Mouse (Mus musculus) limb, embryonic 10.5 days (tissue): ENCODE data around the gene Aim2. TPM values are rescaled to one million over a fixed set of nuclear protein-coding genes. Genes with fewer than 3 reads are reported as not detected.
"Not testable (repeated sequence)": the region's sequence is repeated elsewhere in the genome, so short reads cannot be mapped to it uniquely, and the experiment has no call there.

Source experiments
- DNase-seq: peaks from one replicate; pipeline ENCODE4 v3.0.0-alpha.2; 2017; ENCODE audit warnings: low spot score
- H3K27ac ChIP-seq: fragments of 300-500 bp; sonication (generic); 2 replicates; pipeline ENCODE4 v1.5.1; 2016; ENCODE audit warnings: mild to moderate bottlenecking
- H3K27me3 ChIP-seq: fragments of 300-500 bp; sonication (generic); 2 replicates; pipeline ENCODE4 v1.6.1; 2016; ENCODE audit warnings: low read depth, mild to moderate bottlenecking; ENCODE audit not compliant: poor library complexity, severe bottlenecking
- H3K36me3 ChIP-seq: fragments of 300-500 bp; sonication (generic); 2 replicates; pipeline ENCODE4 v1.6.1; 2016; ENCODE audit warnings: mild to moderate bottlenecking, moderate library complexity
- H3K4me1 ChIP-seq: fragments of 300-500 bp; sonication (generic); 2 replicates; pipeline ENCODE4 v1.6.1; 2016
- H3K4me3 ChIP-seq: fragments of 300-500 bp; sonication (generic); 2 replicates; pipeline ENCODE4 v1.5.1; 2016; ENCODE audit warnings: mild to moderate bottlenecking, moderate library complexity
- H3K9me3 ChIP-seq: fragments of 300-500 bp; sonication (generic); replicated peaks from 2 replicates; pipeline ENCODE4 v1.6.1; 2016; ENCODE audit warnings: mild to moderate bottlenecking
- WGBS: fragments of 180-500 bp; shearing (Covaris S2); methylation state at CpG from one replicate; pipeline ENCODE4 v1.1.7; 2016; 5-methylcytosine and 5-hydroxymethylcytosine counted together
- polyA plus RNA-seq: library from polyadenylated mRNA; unstranded; fragments of >200 nt; fragmentation: Nextera tagmentation; extraction: Ambion mirVana; gene quantifications from 2 replicates; pipeline ENCODE4 v1.2.1, GENCODE M21; 2016

The Aim2 gene
- polyA plus RNA-seq: 1.1 and 2.5 TPM in 2 replicates

DNA sequence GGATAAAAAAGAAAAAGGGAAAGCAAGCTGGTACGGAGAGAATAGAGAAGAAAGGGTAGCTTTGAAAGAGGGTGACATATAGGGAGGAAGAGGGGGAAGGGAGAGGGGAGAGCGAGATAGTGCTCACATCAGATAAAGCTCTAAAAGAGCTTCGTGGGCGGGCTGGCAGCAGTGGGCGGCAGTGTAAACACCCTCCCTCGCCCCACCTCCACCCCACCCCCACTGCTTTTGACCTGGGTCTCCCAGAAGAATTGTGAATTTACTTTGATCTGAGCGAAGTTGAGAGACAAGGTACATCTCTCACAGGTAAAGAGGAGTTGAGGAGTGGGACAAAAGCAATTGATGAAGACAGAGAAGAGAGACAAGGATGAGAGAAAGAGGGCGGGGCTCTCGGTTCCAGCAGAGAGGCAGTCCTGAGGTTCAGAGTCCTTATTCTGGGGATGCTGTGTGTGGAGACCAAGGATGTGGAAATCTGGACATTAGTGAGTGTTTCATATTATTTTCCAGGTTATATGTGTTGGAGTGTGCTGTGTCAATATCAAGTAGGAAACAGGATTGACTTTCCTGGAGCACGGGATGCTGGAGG, at the start of gene Aim2:
TSS of gene Aim2 (plus strand) at position 508 of the 586 bp plus-strand sequence.
- peak within 1 kb of the TSS; percentile 63 for H3K27ac ChIP-seq
- H3K4me3 ChIP-seq: peak within 1 kb of the TSS; percentile 40
- 14% methylated on average over 10 of the region's 10 CpGs for WGBS
- no peaks in the 10 kb centered on the region for H3K36me3 ChIP-seq
- DNase-seq: no peak
- peaks cover 13% of the 10 kb centered on the region for H3K4me1 ChIP-seq
- no peaks in the 10 kb centered on the region for H3K9me3 ChIP-seq
- no peaks in the 10 kb centered on the region for H3K27me3 ChIP-seq

DNA sequence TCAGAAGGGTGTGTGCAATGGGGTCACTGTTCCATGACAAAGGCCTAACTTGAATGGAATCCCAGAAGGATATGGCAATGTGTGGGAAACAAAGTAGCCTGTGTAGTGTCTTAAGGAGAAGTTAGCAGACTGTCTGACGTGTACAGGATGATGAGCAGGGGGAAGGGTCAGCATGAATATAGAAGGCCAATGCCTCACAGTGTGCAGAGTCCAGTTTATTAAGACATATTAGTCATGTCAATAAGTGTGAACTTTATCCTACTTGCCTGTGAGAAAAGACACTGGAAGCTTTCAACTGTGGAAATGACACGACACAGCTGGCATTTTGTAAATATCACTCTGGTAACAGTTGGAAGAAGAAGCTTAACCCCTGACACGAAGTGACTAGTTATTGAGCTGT, 47.9 kb upstream of the Aim2 start:
- H3K4me1 ChIP-seq, H3K9me3 ChIP-seq, DNase-seq, H3K27ac ChIP-seq, H3K27me3 ChIP-seq, H3K4me3 ChIP-seq, H3K36me3 ChIP-seq: not testable (repeated sequence)
- 70% methylated on average over 3 of the region's 3 CpGs for WGBS

DNA sequence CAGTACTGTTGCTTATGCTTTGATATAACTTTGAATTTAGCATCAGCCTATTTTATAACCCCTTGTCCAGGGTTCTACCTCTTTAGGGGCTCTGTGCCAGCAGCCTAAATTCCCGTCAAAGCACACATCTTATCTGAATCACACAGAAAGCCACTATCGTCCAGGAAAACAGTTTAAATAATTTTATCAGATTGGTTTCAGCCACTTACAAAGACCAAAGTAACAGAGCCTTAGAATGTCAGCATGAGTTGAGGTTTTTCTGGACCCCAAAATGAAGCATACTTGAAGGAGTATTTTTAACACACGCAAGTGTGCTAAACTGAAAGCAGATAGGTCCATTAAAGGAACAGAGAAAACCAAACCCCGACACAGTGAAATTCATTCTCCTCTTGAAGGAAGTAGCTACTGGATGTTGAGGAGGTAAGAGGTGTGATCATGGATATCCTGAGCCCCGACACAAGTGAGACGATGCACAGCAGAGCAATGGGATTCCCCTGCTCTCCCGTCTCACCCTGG, 37.1 kb upstream of the Aim2 start:
- not testable (repeated sequence) for H3K36me3 ChIP-seq, DNase-seq, H3K4me1 ChIP-seq, H3K9me3 ChIP-seq, H3K4me3 ChIP-seq, H3K27me3 ChIP-seq, H3K27ac ChIP-seq
- 88% methylated on average over 7 of the region's 7 CpGs for WGBS

DNA sequence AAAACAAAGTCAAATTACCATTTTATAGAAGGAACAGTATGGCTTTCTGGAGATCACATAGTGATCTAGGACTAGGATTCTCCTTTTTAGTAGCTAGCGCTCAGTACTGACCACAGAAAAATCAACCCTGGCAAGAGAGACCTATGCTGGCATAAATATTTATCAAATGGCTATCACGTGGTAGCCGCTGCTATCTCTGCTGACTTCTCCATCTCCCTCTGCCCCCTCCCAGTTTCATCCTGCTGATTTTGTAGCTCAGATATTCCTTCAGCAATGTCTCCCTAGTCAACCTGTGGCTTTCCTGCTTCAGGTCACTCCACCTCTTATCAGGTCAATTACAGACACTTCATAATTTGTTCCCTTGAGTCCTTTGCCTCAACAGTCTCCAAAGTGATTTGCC, 35.0 kb upstream of the Aim2 start:
- DNase-seq: no peak
- no peaks in the 10 kb centered on the region for H3K27me3 ChIP-seq
- WGBS: 88% methylated on average over 3 of the region's 3 CpGs
- H3K9me3 ChIP-seq: no peaks in the 10 kb centered on the region
- no peaks in the 10 kb centered on the region for H3K4me1 ChIP-seq
- no peak overlapping the region for H3K4me3 ChIP-seq
- H3K27ac ChIP-seq: no peak overlapping the region
- no peaks in the 10 kb centered on the region for H3K36me3 ChIP-seq

DNA sequence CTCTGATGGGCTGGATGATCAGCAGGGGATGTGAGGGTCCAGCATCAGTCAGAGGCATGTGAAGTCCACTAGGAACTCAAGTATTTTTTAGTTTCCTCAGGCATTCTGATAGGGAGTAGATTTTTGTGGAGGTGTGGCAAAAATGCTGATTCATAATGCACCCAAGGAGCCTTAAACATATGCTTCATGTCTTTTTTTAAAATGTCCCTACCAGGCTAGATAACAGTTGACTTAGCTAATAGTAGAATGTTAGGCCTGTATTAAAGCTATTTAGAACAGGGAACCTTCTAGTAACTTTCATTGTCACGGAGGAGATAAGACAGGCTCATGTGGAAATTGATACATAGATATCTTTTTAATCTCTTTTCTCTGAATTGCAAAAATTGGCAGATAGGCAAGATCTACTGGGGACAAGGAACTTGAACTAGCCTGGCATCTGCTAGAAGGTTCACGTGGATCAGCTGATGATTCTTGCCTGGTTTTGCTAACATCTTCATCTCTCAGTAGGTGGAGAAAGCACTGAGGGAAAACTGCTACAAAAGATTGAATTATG, 32.7 kb upstream of the Aim2 start:
- WGBS: 92% methylated on average over 2 of the region's 2 CpGs
- H3K4me1 ChIP-seq: no peaks in the 10 kb centered on the region
- DNase-seq: no peak
- no peak overlapping the region for H3K27ac ChIP-seq
- no peaks in the 10 kb centered on the region for H3K36me3 ChIP-seq
- no peaks in the 10 kb centered on the region for H3K9me3 ChIP-seq
- no peaks in the 10 kb centered on the region for H3K27me3 ChIP-seq
- no peak overlapping the region for H3K4me3 ChIP-seq

DNA sequence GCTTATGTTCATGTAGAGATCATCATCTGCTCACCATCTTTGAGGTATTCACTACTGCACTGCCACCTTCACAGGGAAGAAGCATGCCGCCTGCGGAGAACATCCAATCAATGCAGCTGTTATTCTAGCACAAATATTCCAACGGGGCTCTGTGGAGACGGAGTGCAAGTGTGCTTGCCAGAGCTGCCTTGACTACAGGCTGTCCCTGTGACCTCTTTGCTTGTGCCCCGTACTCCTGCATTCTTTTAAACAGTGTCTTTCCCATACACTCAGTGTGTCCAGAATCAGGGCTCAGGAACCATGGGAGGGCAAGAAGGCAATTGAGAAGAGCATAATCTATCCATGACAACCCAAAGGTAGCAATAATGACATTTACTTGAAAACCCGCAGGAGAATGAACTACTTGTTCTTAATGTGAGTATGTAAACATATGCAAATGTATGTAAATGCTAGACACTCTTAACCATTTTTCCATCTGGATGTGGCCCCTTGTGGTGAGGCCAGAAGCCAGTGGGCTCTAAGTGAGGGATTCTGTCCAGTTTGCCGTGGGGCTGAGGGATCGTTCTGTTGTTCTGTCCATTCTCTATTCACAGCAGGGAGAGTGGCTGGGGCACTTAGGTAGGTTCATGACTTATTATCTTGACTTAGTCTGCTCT, 29.0 kb upstream of the Aim2 start:
- H3K27me3 ChIP-seq: no peaks in the 10 kb centered on the region
- no peaks in the 10 kb centered on the region for H3K36me3 ChIP-seq
- H3K4me1 ChIP-seq: no peaks in the 10 kb centered on the region
- H3K4me3 ChIP-seq: no peak overlapping the region
- no peaks in the 10 kb centered on the region for H3K9me3 ChIP-seq
- no peak overlapping the region for H3K27ac ChIP-seq
- 83% methylated on average over 8 of the region's 8 CpGs for WGBS
- no peak for DNase-seq

DNA sequence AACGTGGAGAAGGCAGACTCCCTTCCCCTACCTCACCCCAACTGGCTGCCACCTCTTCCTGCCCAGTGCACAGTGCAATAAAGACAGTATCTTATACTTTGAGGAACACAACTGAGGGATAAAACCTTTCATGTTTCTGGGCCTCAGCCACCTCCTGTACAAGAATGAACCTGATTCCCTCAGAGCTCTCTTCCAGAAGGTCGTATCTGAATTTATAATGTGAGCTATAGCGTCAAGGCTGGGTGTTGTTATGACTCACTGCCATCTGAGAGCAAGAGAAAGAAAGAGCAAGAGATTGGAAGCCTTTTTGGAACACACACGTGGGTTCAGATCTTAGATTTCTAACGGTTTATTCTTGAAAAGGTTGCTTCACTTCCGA, 28.4 kb upstream of the Aim2 start:
- Histone ChIP-seq H3K27ac (no peak overlapping the region), H3K27me3 (no peaks in the 10 kb centered on the region), H3K36me3 (no peaks in the 10 kb centered on the region), H3K4me1 (no peaks in the 10 kb centered on the region), H3K4me3 (no peak overlapping the region), H3K9me3 (no peaks in the 10 kb centered on the region)
- DNase-seq: no peak
- 72% methylated on average over 6 of the region's 6 CpGs for whole genome bisulfite sequencing

DNA sequence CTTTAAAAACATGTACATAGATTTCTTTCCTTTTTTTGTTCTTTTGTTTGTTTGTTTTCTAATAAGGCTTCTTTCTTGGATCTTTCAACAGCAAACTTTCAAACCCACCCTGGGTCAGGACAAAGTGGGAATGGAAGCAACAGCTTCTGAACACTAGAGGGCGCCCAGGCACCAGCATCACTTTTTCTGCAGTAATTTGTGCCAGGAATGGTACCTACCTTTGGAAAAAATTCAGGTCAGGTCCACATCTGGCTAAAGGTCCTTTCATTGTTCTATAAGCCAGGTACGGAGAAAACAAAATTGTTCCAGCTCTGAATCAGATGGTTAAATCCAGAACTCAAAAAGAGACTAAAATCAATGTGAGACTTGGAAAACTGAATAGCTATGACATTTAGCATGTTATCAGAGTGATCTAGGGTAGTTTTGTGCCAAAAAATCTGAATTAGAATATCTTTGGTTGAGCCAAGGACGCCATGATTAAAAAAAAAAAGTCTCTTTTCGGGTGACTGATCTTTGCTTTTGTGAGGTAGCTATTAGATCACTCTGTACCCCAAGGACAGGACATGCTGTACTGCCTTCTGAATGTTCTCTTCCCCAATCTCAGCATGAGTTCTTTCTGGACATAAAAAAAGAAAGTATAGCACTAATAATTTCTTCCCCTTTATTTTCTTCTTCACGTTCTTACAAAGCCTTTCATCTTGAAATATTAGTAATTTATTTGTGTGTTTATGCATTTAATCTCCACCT, 26.7 kb upstream of the Aim2 start:
- H3K4me3 ChIP-seq: no peak overlapping the region
- no peak overlapping the region for H3K27ac ChIP-seq
- no peaks in the 10 kb centered on the region for H3K4me1 ChIP-seq
- 39% methylated on average over 5 of the region's 5 CpGs for WGBS
- peak; percentile 58 for DNase-seq
- no peaks in the 10 kb centered on the region for H3K36me3 ChIP-seq
- H3K27me3 ChIP-seq: no peaks in the 10 kb centered on the region
- no peaks in the 10 kb centered on the region for H3K9me3 ChIP-seq

DNA sequence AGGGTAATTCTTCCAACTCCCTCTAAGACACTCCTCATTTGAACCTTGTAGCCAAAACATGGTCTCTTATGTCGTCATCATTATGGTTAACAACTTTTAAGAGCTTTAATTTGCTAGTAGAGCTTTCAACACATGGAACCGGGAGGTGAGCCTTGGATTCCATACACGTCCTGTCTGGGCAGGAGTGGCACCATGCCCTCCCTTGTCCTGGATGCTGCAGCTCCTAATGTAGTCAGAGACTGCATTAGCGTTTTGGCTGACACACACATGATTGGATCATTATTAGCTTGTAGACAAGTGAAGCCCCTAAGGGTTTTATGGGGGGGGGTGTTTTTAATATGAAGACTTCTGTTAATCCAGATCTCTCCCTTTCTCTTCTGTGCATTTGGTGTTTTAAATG, 25.7 kb upstream of the Aim2 start:
- Histone ChIP-seq H3K9me3 (no peaks in the 10 kb centered on the region), H3K4me1 (no peaks in the 10 kb centered on the region), H3K27me3 (no peaks in the 10 kb centered on the region), H3K4me3 (no peak overlapping the region), H3K36me3 (no peaks in the 10 kb centered on the region), H3K27ac (no peak overlapping the region)
- 76% methylated on average over 4 of the region's 4 CpGs for WGBS
- no peak for DNase-seq

DNA sequence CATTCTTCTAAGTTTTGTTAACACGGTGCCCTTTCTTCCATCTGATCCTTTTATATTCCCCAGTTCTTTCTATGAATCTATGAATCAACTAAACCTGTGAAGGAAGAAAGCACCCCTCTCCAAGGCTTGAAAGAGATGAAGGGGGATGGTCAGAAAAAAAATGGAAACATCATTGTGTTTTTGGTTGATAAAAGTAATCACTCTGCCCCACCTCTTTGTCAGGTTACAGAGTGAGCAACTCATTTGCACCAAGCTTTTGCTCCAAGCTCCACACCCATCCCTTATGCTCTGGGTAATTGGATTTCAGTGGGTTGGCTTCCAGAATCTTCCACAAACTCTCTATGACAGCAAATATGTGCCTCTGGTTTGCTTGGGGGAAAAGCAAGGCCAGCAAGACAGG, 25.3 kb upstream of the Aim2 start:
- no peak for DNase-seq
- H3K9me3 ChIP-seq: no peaks in the 10 kb centered on the region
- 86% methylated on average over 1 of the region's 1 CpGs for WGBS

DNA sequence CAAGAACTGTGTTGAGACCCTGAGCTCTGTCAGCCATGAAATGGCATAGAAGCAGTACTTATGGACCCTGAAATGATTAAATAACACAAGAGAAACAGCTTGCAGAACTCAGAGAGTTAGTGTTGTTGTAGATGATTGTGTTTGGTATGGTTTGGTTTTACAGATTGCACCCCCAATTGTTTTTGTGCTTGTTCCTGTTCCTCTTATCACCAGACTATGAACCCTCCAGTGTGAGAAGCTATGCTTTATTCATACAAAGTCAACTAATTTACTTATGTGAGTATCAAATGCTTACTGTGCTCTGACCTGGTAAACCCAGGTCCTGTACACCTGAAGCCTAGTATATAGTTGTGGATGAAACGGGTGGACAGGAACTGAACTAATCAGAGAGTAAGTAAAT, 24.1 kb upstream of the Aim2 start:
- DNase-seq: no peak
- Histone ChIP-seq H3K36me3 (no peaks in the 10 kb centered on the region), H3K4me3 (no peak overlapping the region), H3K27me3 (no peaks in the 10 kb centered on the region), H3K9me3 (no peaks in the 10 kb centered on the region), H3K4me1 (no peaks in the 10 kb centered on the region), H3K27ac (no peak overlapping the region)
- WGBS: 75% methylated on average over 1 of the region's 1 CpGs

More for the DNA sequence above, 25.3 kb upstream of the Aim2 start:
- H3K27ac ChIP-seq: no peak overlapping the region
- no peaks in the 10 kb centered on the region for H3K36me3 ChIP-seq
- H3K27me3 ChIP-seq: no peaks in the 10 kb centered on the region
- no peak overlapping the region for H3K4me3 ChIP-seq
- no peaks in the 10 kb centered on the region for H3K4me1 ChIP-seq

DNA sequence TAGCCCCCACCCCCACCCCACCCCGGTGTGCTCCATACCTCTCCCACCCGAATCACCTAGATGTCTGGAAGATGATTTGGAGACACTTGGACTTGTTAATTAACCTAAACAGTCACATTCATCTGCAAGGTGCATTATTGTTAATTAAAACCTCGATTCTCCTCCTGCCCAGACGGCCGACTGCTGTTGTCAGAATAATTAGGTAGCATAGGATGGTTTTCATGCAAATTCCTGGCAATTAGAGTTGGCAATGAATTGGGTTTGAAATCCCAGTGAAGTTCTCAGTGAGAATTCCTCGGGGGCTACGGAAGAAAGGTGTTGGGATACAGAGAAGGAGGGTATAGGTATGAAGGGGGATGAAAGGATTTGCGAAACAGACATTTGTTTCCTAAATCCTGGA, 22.2 kb upstream of the Aim2 start:
- Histone ChIP-seq H3K4me1 (no peaks in the 10 kb centered on the region), H3K36me3 (no peaks in the 10 kb centered on the region), H3K27me3 (no peaks in the 10 kb centered on the region), H3K27ac (no peak overlapping the region), H3K9me3 (no peaks in the 10 kb centered on the region), H3K4me3 (no peak overlapping the region)
- DNase-seq: no peak
- 72% methylated on average over 8 of the region's 8 CpGs for WGBS

DNA sequence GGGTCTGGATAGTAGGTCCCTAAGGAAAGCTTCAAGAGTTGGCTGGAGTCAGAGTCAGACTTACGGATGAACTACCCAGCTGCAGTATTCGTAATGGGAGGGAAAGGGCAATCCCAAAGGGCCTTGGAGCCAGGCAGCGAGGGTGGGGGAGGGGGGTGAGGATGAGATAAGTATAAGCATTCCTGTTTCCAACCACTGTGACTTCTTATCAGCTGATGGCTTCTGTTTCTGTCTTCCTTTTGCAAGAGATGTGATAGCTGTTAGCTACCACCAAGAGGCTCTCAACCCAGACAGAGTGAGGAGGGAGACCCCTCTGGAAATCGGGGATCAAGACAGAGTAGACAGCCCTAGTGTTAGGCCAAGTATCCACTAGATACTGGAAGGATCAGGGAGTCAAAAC, 21.5 kb upstream of the Aim2 start:
- H3K36me3 ChIP-seq: no peaks in the 10 kb centered on the region
- no peak overlapping the region for H3K4me3 ChIP-seq
- no peak overlapping the region for H3K27ac ChIP-seq
- no peaks in the 10 kb centered on the region for H3K4me1 ChIP-seq
- DNase-seq: no peak
- no peaks in the 10 kb centered on the region for H3K9me3 ChIP-seq
- no peaks in the 10 kb centered on the region for H3K27me3 ChIP-seq
- 60% methylated on average over 4 of the region's 4 CpGs for whole genome bisulfite sequencing
